Mouse (Mus musculus) fat pad, adult 2 months (tissue): Measurements from ENCODE around the gene Olfr1282.
"Not testable (repeated sequence)": the region's sequence is repeated elsewhere in the genome, so short reads cannot be mapped to it uniquely, and the experiment has no call there.

Experiments
- DNase-seq: peaks from one replicate; pipeline ENCODE4 v3.0.0-alpha.2; 2011; ENCODE audit warnings: low read depth, low spot score; ENCODE audit errors: extremely low read depth

Olfr1282 gene

DNA sequence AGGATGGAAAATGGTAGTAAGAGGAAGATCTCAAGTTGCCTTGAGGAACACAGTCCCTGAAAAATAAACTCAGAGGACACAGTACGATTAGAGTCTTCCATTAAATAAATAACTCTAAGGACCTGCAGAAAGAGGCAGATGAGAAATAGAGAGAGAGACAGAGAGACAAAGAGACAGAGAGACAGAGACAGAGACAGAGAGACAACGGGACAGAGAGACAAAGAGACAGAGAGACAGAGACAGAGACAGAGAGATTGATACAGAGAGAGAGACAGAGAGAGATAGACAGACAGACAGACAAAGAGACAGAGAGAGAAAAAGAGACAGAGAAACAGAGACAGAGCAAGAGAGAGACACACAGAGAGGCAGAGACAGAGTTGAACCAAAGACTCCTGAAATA lies at the start of gene Olfr1282:
Olfr1282 (minus strand) TSS at position 101 of the 400 bp plus-strand sequence.
- no peak for DNase-seq

DNA sequence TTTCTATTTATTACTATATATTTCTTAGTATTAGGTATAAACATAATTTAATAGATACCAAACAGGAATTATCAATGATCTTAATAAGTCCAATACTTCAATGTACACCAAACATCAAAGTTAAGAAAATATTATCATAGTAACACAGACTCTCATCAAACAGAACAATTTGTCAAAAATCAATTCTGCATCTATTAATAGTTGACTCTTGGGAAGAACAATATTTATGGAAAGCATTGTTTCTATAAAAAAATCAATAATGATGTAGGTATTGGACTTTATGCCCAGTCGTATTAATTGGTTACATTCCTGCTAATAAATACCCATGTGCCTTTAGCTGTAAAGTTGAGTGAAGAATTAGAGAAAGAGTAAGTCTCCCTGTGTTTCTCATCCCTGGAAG lies 39.3 kb upstream of the Olfr1282 start, which contains the start of gene Olfr1284:
Olfr1284 (plus strand) TSS at position 301 of the 400 bp plus-strand sequence.
- no peak for DNase-seq

DNA sequence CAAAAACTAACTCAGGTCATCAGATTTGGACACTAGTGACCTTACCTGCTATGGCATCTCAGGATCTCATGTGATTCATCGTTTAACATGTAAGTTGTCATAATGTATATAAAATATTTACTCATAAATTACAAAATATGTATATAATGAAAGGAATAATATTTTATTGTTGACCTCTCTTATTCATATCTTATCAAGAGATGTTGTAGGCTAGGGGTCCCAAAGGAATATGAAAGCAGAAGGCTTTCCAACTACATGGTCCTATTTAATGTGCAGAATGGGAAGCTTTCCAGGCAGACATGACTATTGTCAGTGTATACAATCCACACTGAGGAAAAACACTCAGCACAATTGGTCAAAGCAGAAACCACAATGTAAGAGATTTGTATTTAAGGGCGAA lies 30.6 kb upstream of the Olfr1282 start, which contains the start of gene Olfr1283:
Olfr1283 (plus strand) TSS at position 301 of the 400 bp plus-strand sequence.
- no peak for DNase-seq

DNA sequence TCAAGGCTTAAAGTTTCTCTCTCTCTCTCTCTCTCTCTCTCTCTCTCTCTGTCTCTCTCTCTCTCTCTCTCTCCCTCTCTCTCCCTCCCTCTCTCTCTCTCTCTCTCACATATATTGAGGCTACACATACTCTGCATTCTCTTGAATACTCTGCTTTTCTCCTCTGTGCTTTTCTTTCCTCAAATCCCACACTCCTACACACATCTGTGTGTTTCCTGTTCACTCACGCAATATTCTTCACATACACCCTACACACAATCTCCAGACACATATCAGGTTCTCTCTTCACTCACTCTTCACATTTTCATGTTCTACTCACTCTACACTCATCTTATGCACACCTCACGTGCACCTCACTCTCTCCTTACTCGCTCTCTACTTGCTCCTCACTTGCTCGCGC lies 2.2 kb downstream of the Olfr1282 start:
- not testable (repeated sequence) for DNase-seq

DNA sequence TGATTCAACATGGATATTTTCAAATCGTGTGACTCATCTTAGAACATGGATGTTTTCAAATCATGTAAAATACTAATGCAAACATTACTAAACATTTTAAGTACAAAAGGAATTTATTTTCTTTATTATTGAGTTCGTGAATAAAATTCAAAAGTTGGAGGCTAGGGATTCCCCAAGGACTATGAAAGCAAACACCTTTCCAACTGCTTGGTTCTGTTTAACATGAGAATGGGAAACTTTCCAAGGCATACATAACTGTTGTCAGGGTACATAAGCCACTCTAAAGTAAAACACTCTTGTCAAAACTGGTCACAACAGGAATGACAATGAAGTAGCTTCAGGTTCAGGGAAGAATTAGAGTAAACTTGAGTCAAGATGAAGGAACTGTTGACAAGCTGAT lies 9.7 kb downstream of the Olfr1282 start, which contains the start of gene Olfr1281:
Olfr1281 (plus strand) TSS at position 301 of the 400 bp plus-strand sequence.
- no peak for DNase-seq

DNA sequence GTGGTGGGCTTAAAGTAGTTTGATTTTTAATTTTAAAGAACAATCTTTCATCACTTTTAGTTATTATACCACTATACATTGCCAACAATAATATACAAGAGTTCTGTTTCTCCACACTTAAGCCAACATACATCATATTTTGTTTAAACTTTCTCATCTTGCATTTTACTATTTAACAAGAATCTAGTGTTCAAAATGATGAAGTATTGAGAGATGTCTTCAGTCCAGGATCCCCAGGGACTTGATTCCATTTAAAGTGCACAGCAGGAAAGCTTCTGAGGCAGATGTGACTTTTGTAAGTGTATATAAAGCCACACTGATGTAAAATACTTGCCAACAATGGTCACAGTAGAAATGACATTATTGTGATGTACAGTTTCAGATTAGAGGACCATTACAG lies 22.2 kb downstream of the Olfr1282 start, which contains the start of gene Olfr1280:
Olfr1280 (plus strand) TSS at position 301 of the 400 bp plus-strand sequence.
- no peak for DNase-seq

DNA sequence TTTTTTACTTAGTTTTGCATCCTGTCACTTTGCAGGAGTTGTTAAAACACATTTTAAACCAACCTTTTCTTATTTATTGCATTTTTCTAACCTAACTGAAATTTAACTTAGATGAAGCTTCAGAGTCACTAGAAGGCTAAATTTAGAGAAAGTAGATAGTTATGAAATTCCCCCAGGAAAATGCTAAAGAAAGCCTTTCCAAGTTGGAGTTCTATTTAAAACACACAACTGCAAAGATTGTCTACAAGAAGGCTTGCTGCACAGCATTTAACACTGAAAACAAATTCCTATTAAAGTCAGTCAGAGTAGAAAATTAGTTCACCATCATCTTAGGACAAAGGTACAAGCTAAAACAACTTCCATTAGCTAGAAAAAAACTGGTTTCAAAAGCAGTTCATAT lies 35.5 kb downstream of the Olfr1282 start, which contains the start of gene Olfr1279:
Olfr1279 (plus strand) TSS at position 262 of the 400 bp plus-strand sequence.
- DNase-seq: no peak

DNA sequence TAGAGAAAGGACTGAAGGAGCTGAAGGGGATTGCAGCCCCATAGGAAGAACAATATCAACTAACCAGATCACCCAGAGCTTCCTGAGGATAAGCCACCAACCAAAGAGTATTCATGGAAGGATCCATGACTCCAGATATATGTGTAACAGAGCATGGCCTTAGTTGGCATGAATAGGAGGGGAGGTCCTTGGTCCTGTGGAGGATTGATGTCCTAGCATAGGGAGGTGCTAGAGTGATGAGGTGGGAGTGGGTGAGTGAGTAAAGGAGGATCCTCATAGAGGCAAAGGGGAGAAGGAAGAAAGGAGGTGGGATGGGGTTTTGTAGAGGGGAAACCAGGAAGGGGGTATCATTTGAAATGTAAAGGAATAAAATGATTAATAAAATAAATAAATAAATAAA lies 37.3 kb downstream of the Olfr1282 start:
- no peak for DNase-seq

DNA sequence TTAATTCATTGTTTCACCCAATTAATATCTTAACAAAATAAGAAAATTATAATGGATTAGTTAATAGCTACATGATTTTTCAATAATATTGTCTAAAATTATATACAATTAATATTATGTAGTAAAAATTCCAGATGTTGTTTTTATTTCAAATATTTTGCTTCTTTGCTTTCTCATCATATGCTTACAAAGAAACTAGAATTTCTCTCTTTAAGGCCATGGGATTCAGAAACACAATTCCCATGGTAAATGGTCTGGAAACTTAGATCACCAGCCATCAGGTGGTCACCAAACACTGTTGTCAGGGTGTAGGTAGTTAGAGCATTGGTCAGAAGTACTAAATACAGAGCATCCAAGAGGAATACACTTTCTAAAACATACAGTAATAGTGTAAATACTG lies 46.0 kb downstream of the Olfr1282 start, which contains the start of gene Olfr1278:
Olfr1278 (plus strand) TSS at position 301 of the 400 bp plus-strand sequence.
- DNase-seq: no peak
